20 mouse cellular contexts compared by ENCODE assay signal in the genomic region with DNA sequence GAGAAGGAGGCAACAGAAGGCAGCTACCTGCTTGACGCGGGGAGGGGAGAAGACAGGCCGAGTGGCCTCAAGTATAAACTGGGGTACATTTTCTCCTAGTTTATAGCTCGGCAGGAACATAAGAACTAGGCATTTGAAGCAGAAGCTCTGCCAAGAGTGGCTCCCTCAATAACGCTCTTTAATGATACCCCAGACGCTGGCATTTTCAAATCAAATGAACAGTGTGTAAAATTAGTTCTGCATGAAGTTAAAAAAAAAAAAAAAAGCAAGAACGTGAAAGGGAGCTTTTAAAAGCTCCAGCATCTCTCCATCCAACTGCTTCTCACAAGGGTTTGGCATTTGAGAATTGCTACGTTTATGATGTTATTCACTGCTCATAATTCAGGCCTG.
DNase-seq lines count a peak whose midpoint lies in the region; ATAC-seq and TF ChIP-seq lines count a peak whose summit lies in the region.
"Had no signal": no experiment of that assay in that cellular context is flagged by ENCODE, and none has a peak within 500 bp of the region (broad histone marks: within the 10 kb centered on the region; RNA-seq: fewer than 3 reads in every experiment).

No protein-coding gene starts in this region.

- no peak overlapping the region for H3K4me3 ChIP-seq in layer of hippocampus, adult 2 months
- no peak overlapping the region for H3K4me3 ChIP-seq in midbrain, embryonic 12.5 days
- H3K4me3 ChIP-seq in midbrain, embryonic 14.5 days (replicated peaks; ENCODE audit: low read depth, low read length) = no peak overlapping the region
- no peak overlapping the region for H3K4me3 ChIP-seq in limb, embryonic 13.5 days
- no peak overlapping the region for H3K4me3 ChIP-seq in neural tube, embryonic 15.5 days (replicated peaks)
- no peak overlapping the region for H3K4me3 ChIP-seq in liver, embryonic 11.5 days (ENCODE audit: low read depth, low read length)
- H3K4me3 ChIP-seq: liver, embryonic 13.5 days; lung, embryonic 15.5 days; midbrain, embryonic 15.5 days had no signal

- peak overlapping the region; percentile 8; the same call in 1 of the 2 replicates for H3K27ac ChIP-seq in layer of hippocampus, adult 2 months
- 0 out of 2 replicates have a peak overlapping the region, but pooled peaks have one; percentile 1 for H3K27ac ChIP-seq in midbrain, embryonic 12.5 days (replicated peaks)
- H3K27ac ChIP-seq in midbrain, embryonic 14.5 days (replicated peaks; ENCODE audit: low read depth, low read length) = no peak overlapping the region
- H3K27ac ChIP-seq in limb, embryonic 13.5 days = peak overlapping the region; percentile 70
- 0 out of 2 replicates have a peak overlapping the region, but pooled peaks have one; percentile 51 for H3K27ac ChIP-seq in neural tube, embryonic 15.5 days (replicated peaks)
- no peak overlapping the region for H3K27ac ChIP-seq in liver, embryonic 11.5 days (ENCODE audit: low read depth, low read length)
- H3K27ac ChIP-seq: liver, embryonic 13.5 days; lung, embryonic 15.5 days; macrophage; midbrain, embryonic 15.5 days had no signal

- ATAC-seq in midbrain, embryonic 12.5 days (ENCODE audit: low FRiP score, low read depth) = no peak
- ATAC-seq in midbrain, embryonic 14.5 days (ENCODE audit: low FRiP score, low TSS enrichment) = no peak
- ATAC-seq in limb, embryonic 13.5 days (ENCODE audit: low FRiP score, low read depth) = peak; percentile 22
- no peak for ATAC-seq in neural tube, embryonic 15.5 days (ENCODE audit: low FRiP score)
- ATAC-seq in liver, embryonic 11.5 days (replicated peaks; ENCODE audit: low FRiP score) = no peak
- ATAC-seq: midbrain, embryonic 15.5 days had no signal

- no peak for DNase-seq in layer of hippocampus, adult 2 months (ENCODE audit: low spot score in 2 of 2)
- no peak for DNase-seq in layer of hippocampus, adult 11-12 months (ENCODE audit: low spot score)
- no peak for DNase-seq in midbrain, embryonic 14.5 days
- DNase-seq in liver, embryonic 11.5 days (ENCODE audit: low spot score) = no peak
- DNase-seq in adipocyte (ENCODE audit: low spot score) = no peak
- DNase-seq: adrenal gland, adult 8-10 months; cerebellum, adult 9-11 months; heart, postnatal 10 days; kidney, adult 2 months; kidney, postnatal 14 days; layer of hippocampus, adult 9-11 months; liver, embryonic 13.5 days; thymus, adult 18-20 months had no signal

- no peak overlapping the region for H3K9ac ChIP-seq in midbrain, embryonic 12.5 days (replicated peaks)
- no peak overlapping the region for H3K9ac ChIP-seq in midbrain, embryonic 14.5 days (replicated peaks; ENCODE audit: low read length)
- no peak overlapping the region for H3K9ac ChIP-seq in limb, embryonic 13.5 days
- no peak overlapping the region for H3K9ac ChIP-seq in neural tube, embryonic 15.5 days (replicated peaks)
- H3K9ac ChIP-seq in liver, embryonic 11.5 days (ENCODE audit: low read depth, low read length) = no peak overlapping the region
- H3K9ac ChIP-seq: liver, embryonic 13.5 days; lung, embryonic 15.5 days; midbrain, embryonic 15.5 days had no signal

- H3K4me2 ChIP-seq in midbrain, embryonic 12.5 days (replicated peaks) = no peak overlapping the region; the same call in 1 of the 2 replicates
- H3K4me2 ChIP-seq in midbrain, embryonic 14.5 days (ENCODE audit: low read length) = no peak overlapping the region
- peak overlapping the region; percentile 43 for H3K4me2 ChIP-seq in limb, embryonic 13.5 days (replicated peaks)
- H3K4me2 ChIP-seq in neural tube, embryonic 15.5 days = no peak overlapping the region
- H3K4me2 ChIP-seq in liver, embryonic 11.5 days = no peak overlapping the region
- H3K4me2 ChIP-seq: heart, embryonic 11.5 days; liver, embryonic 13.5 days; lung, embryonic 15.5 days; midbrain, embryonic 15.5 days had no signal

- no peaks in the 10 kb centered on the region for H3K36me3 ChIP-seq in midbrain, embryonic 12.5 days
- H3K36me3 ChIP-seq in midbrain, embryonic 14.5 days (ENCODE audit: control insufficient read depth, insufficient read depth, low read length) = no peaks in the 10 kb centered on the region
- no peaks in the 10 kb centered on the region for H3K36me3 ChIP-seq in limb, embryonic 13.5 days
- no peaks in the 10 kb centered on the region for H3K36me3 ChIP-seq in neural tube, embryonic 15.5 days
- H3K36me3 ChIP-seq in liver, embryonic 11.5 days (ENCODE audit: control insufficient read depth, insufficient read depth, low read length) = no peaks in the 10 kb centered on the region
- H3K36me3 ChIP-seq: liver, embryonic 13.5 days; lung, embryonic 15.5 days; midbrain, embryonic 15.5 days had no signal

- WGBS in midbrain, embryonic 12.5 days = 39% methylated on average over 8 of the region's 8 CpGs
- 22% methylated on average over 8 of the region's 8 CpGs for WGBS in midbrain, embryonic 14.5 days
- WGBS in limb, embryonic 13.5 days = 14% methylated on average over 8 of the region's 8 CpGs
- WGBS in neural tube, embryonic 15.5 days = 24% methylated on average over 8 of the region's 8 CpGs
- 74% methylated on average over 8 of the region's 8 CpGs for WGBS in liver, embryonic 11.5 days

- H3K4me1 ChIP-seq in midbrain, embryonic 12.5 days = peaks cover 50% of the 10 kb centered on the region
- H3K4me1 ChIP-seq in midbrain, embryonic 14.5 days (ENCODE audit: control insufficient read depth, insufficient read depth, low read length) = peaks cover 53% of the 10 kb centered on the region
- peaks cover 64% of the 10 kb centered on the region for H3K4me1 ChIP-seq in limb, embryonic 13.5 days
- peaks cover 33% of the 10 kb centered on the region for H3K4me1 ChIP-seq in neural tube, embryonic 15.5 days
- H3K4me1 ChIP-seq in liver, embryonic 11.5 days (replicated peaks; ENCODE audit: control insufficient read depth, insufficient read depth, low read length) = no peaks in the 10 kb centered on the region
- H3K4me1 ChIP-seq: liver, embryonic 13.5 days had no signal

- H3K27me3 ChIP-seq in midbrain, embryonic 12.5 days = peaks cover 21% of the 10 kb centered on the region
- no peaks in the 10 kb centered on the region for H3K27me3 ChIP-seq in midbrain, embryonic 14.5 days (ENCODE audit: control insufficient read depth, insufficient read depth, low read length)
- H3K27me3 ChIP-seq in limb, embryonic 13.5 days = no peaks in the 10 kb centered on the region
- H3K27me3 ChIP-seq in neural tube, embryonic 15.5 days (replicated peaks) = no peaks in the 10 kb centered on the region
- no peaks in the 10 kb centered on the region for H3K27me3 ChIP-seq in liver, embryonic 11.5 days (replicated peaks; ENCODE audit: control insufficient read depth, insufficient read depth, low read length)
- H3K27me3 ChIP-seq: liver, embryonic 13.5 days; lung, embryonic 15.5 days; midbrain, embryonic 15.5 days had no signal

- H3K9me3 ChIP-seq in midbrain, embryonic 12.5 days = no peaks in the 10 kb centered on the region
- H3K9me3 ChIP-seq in midbrain, embryonic 14.5 days (ENCODE audit: control insufficient read depth, low read length) = no peaks in the 10 kb centered on the region
- H3K9me3 ChIP-seq in limb, embryonic 13.5 days = no peaks in the 10 kb centered on the region
- H3K9me3 ChIP-seq in neural tube, embryonic 15.5 days (replicated peaks) = no peaks in the 10 kb centered on the region
- no peaks in the 10 kb centered on the region for H3K9me3 ChIP-seq in liver, embryonic 11.5 days (ENCODE audit: control insufficient read depth, low read length)
- H3K9me3 ChIP-seq: liver, embryonic 13.5 days; lung, embryonic 15.5 days; midbrain, embryonic 15.5 days had no signal

- TF ChIP-seq CTCF in layer of hippocampus, adult 2 months (conservative IDR thresholded peaks at IDR 0.05) = no peak

Comparison
In these comparisons a context has a peak if more than half of its experiments do, and no peak if none do; other contexts are left out.
1. H3K27ac ChIP-seq: peak in layer of hippocampus, adult 2 months (single experiment), midbrain, embryonic 12.5 days (single experiment), limb, embryonic 13.5 days (single experiment) and neural tube, embryonic 15.5 days (single experiment); none in midbrain, embryonic 14.5 days (single experiment) and liver, embryonic 11.5 days (single experiment).